Mouse (Mus musculus) stomach, embryonic 15.5 days (tissue): Measurements from ENCODE around the gene Adam33. TPM values are rescaled to one million over a fixed set of nuclear protein-coding genes. Genes with fewer than 3 reads are reported as not detected.

ENCODE experiments used
- ATAC-seq: fragments of 200-750 bp; cut with Nextera tagmentation; 2 replicates; pipeline ENCODE4 v1.8.0; 2017; ENCODE audit warnings: low read depth, moderate number of reproducible peaks, moderate TSS enrichment; ENCODE audit not compliant: insufficient read depth, low FRiP score
- H3K27ac ChIP-seq: fragments of 300-500 bp; sonication (generic); 2 replicates; pipeline ENCODE4 v1.5.1; 2015; ENCODE audit warnings: mild to moderate bottlenecking, inconsistent platforms
- H3K27me3 ChIP-seq: fragments of 300-500 bp; sonication (generic); replicated peaks from 2 replicates; pipeline ENCODE4 v1.6.1; 2015; ENCODE audit warnings: inconsistent platforms
- H3K36me3 ChIP-seq: fragments of 300-500 bp; sonication (generic); 2 replicates; pipeline ENCODE4 v1.6.1; 2015; ENCODE audit warnings: inconsistent platforms
- H3K4me1 ChIP-seq: fragments of 300-500 bp; sonication (generic); 2 replicates; pipeline ENCODE4 v1.6.1; 2015; ENCODE audit warnings: inconsistent platforms
- H3K4me2 ChIP-seq: fragments of 300-500 bp; sonication (generic); 2 replicates; pipeline ENCODE4 v1.6.1; 2015; ENCODE audit warnings: mild to moderate bottlenecking, inconsistent platforms
- H3K4me3 ChIP-seq: fragments of 300-500 bp; sonication (generic); replicated peaks from 2 replicates; pipeline ENCODE4 v1.5.1; 2015; ENCODE audit warnings: inconsistent platforms
- H3K9ac ChIP-seq: fragments of 300-500 bp; sonication (generic); 2 replicates; pipeline ENCODE4 v1.6.1; 2015; ENCODE audit warnings: inconsistent platforms
- H3K9me3 ChIP-seq: fragments of 300-500 bp; sonication (generic); 2 replicates; pipeline ENCODE4 v1.6.1; 2016; ENCODE audit warnings: inconsistent platforms
- WGBS: fragments of 180-500 bp; shearing (Covaris S2); methylation state at CpG from one replicate; pipeline ENCODE4 v1.1.7; 2015; 5-methylcytosine and 5-hydroxymethylcytosine counted together
- microRNA-seq: library from miRNA; unstranded; fragments of <30 nt; microRNA quantifications from one replicate; pipeline ENCODE4, GENCODE M21; 2016
- polyA plus RNA-seq: library from polyadenylated mRNA; unstranded; fragments of >200 nt; fragmentation: Nextera tagmentation; extraction: Ambion mirVana; gene quantifications from 2 replicates; pipeline ENCODE4 v1.2.1, GENCODE M21; 2015

Gene Adam33
- polyA plus RNA-seq, 1 experiment from 2014 or later: 8.0 TPM

DNA sequence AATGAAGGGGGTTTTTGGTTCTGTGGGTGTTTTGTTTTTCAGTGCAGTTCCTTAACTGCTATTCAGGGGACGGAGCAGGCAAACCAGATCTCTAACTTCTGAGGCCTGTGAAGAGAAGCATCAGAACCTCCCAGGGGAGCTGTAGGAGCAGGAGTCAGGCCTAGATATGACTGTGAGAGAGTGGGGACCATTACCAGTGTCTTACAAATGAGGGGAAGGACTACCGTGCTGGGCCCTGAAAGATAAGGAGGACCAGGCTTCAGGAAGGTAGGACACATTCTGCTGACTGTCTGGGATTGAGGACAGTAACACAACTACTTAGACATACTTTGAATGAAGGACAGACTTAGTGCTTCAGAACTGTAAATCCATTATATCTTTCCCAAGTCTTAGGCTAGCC, 54.5 kb downstream of the Adam33 start:
- no peaks in the 10 kb centered on the region for H3K9me3 ChIP-seq
- 83% methylated on average over 2 of the region's 2 CpGs for WGBS
- no peaks in the 10 kb centered on the region for H3K4me1 ChIP-seq
- H3K36me3 ChIP-seq: 0 out of 2 replicates have a peak, but pooled peaks cover 13% of the 10 kb centered on the region
- no peak overlapping the region for H3K4me3 ChIP-seq
- no peaks in the 10 kb centered on the region for H3K27me3 ChIP-seq
- no peak overlapping the region for H3K9ac ChIP-seq
- H3K4me2 ChIP-seq: no peak overlapping the region
- no peak for ATAC-seq
- no peak overlapping the region for H3K27ac ChIP-seq

Small RNA genes lying within 50 kb of the gene (microRNA-seq; reads per million reads assigned to microRNA genes)
- not detected for gene Mir6973b

Other genes with a start within 250 kb of the Adam33 start
- gene 4930402H24Rik, start 157.4 kb downstream of the Adam33 start, polyA plus RNA-seq: 29.8 and 31.9 TPM in 2 replicates
- 5.1 and 6.1 TPM in 2 replicates for gene Atrn, start 157.3 kb downstream of the Adam33 start, polyA plus RNA-seq
- 12.7 and 14.0 TPM in 2 replicates for gene Gfra4, start 20.7 kb downstream of the Adam33 start, polyA plus RNA-seq
- gene Siglec1, start 23.0 kb upstream of the Adam33 start, polyA plus RNA-seq: 0.40 and 0.48 TPM in 2 replicates
- gene Hspa12b, start 63.5 kb upstream of the Adam33 start, polyA plus RNA-seq: 16.9 TPM in 2 replicates
- not detected in 2 replicates for gene Gm11037, start 69.7 kb upstream of the Adam33 start, polyA plus RNA-seq
- 74.2 and 75.0 TPM in 2 replicates for gene 1700037H04Rik, start 96.3 kb upstream of the Adam33 start, polyA plus RNA-seq
- gene Cenpb, start 116.3 kb upstream of the Adam33 start, polyA plus RNA-seq: 15.4 and 16.4 TPM in 2 replicates
- 57.6 and 62.6 TPM in 2 replicates for gene Cdc25b, start 123.1 kb upstream of the Adam33 start, polyA plus RNA-seq
- gene Spef1, start 123.5 kb upstream of the Adam33 start, polyA plus RNA-seq: 5.7 TPM in 2 replicates
- 23.2 and 23.7 TPM in 2 replicates for gene Ap5s1, start 143.3 kb upstream of the Adam33 start, polyA plus RNA-seq
- gene Mavs, start 170.2 kb upstream of the Adam33 start, polyA plus RNA-seq: 19.6 and 20.5 TPM in 2 replicates
- 35.6 and 39.5 TPM in 2 replicates for gene Pank2, start 198.7 kb upstream of the Adam33 start, polyA plus RNA-seq